Mouse (Mus musculus) brain, embryonic 14.5 days (tissue): ENCODE measurements around the gene Vmn1r223.

Experiments
- CTCF ChIP-seq: fragments of 200-500 bp; IDR thresholded peaks from 2 replicates; pipeline ENCODE4 v1.5.1; 2012; ENCODE audit warnings: inconsistent platforms, mild to moderate bottlenecking, moderate library complexity, borderline replicate concordance; ENCODE audit not compliant: insufficient read depth, insufficient read length; ENCODE audit errors: extremely low read depth
- POLR2A ChIP-seq: fragments of 200-500 bp; IDR thresholded peaks from 2 replicates; pipeline ENCODE4 v1.6.1; 2012; ENCODE audit warnings: mild to moderate bottlenecking, inconsistent platforms, borderline replicate concordance; ENCODE audit not compliant: poor library complexity, insufficient read depth, insufficient read length, severe bottlenecking; ENCODE audit errors: extremely low read depth

- no peak for TF ChIP-seq POLR2A
- no peak for TF ChIP-seq CTCF
Measured at GRCm38 (mm10) chr13:23279992-23280391, 33.1 kb downstream of the Vmn1r223 start.
